Mouse (Mus musculus) cortical plate, adult 2 months (tissue): ENCODE data around the gene Ldlrad3.

ENCODE experiments used
- CTCF ChIP-seq: fragments of 200-500 bp; IDR thresholded peaks from 2 replicates; pipeline ENCODE4 v1.5.1; 2011; ENCODE audit warnings: mild to moderate bottlenecking, control low read depth, low read length; ENCODE audit not compliant: insufficient read depth; ENCODE audit errors: extremely low read depth
- POLR2A ChIP-seq: fragments of 200-500 bp; IDR thresholded peaks from 2 replicates; pipeline ENCODE4 v1.6.1; 2011; ENCODE audit warnings: mild to moderate bottlenecking, low read length, control low read depth; ENCODE audit not compliant: insufficient read depth; ENCODE audit errors: extremely low read depth

GRCm38 (mm10) chr2:102103955-102104354 lies 82.2 kb downstream of the Ldlrad3 start:
- no peak for TF ChIP-seq CTCF
- no peak for TF ChIP-seq POLR2A
